Mouse (Mus musculus) neural tube, embryonic 12.5 days (tissue): ENCODE measurements around the gene Ldb1. TPM values are rescaled to one million over a fixed set of nuclear protein-coding genes. Genes with fewer than 3 reads are reported as not detected.

Experiments
- ATAC-seq: fragments of 200-750 bp; cut with Nextera tagmentation; 2 replicates; pipeline ENCODE4 v1.8.0; 2017; ENCODE audit warnings: low read depth, mild to moderate bottlenecking, moderate TSS enrichment, moderate library complexity; ENCODE audit not compliant: low FRiP score
- H3K27ac ChIP-seq: fragments of 300-500 bp; sonication (generic); 2 replicates; pipeline ENCODE4 v1.5.1; 2016
- H3K27me3 ChIP-seq: fragments of 300-500 bp; sonication (generic); replicated peaks from 2 replicates; pipeline ENCODE4 v1.6.1; 2016; ENCODE audit warnings: mild to moderate bottlenecking
- H3K36me3 ChIP-seq: fragments of 300-500 bp; sonication (generic); 2 replicates; pipeline ENCODE4 v1.6.1; 2016; ENCODE audit warnings: mild to moderate bottlenecking
- H3K4me1 ChIP-seq: fragments of 300-500 bp; sonication (generic); 2 replicates; pipeline ENCODE4 v1.6.1; 2016
- H3K4me2 ChIP-seq: fragments of 300-500 bp; sonication (generic); replicated peaks from 2 replicates; pipeline ENCODE4 v1.6.1; 2016; ENCODE audit warnings: mild to moderate bottlenecking
- H3K4me3 ChIP-seq: fragments of 300-500 bp; sonication (generic); 2 replicates; pipeline ENCODE4 v1.5.1; 2016
- H3K9ac ChIP-seq: fragments of 300-500 bp; sonication (generic); 2 replicates; pipeline ENCODE4 v1.6.1; 2016; ENCODE audit warnings: mild to moderate bottlenecking
- H3K9me3 ChIP-seq: fragments of 300-500 bp; sonication (generic); 2 replicates; pipeline ENCODE4 v1.6.1; 2016; ENCODE audit warnings: mild to moderate bottlenecking
- WGBS: fragments of 180-500 bp; shearing (Covaris S2); methylation state at CpG from one replicate; pipeline ENCODE4 v1.1.7; 2016; 5-methylcytosine and 5-hydroxymethylcytosine counted together
- polyA plus RNA-seq: library from polyadenylated mRNA; unstranded; fragments of >200 nt; fragmentation: Nextera tagmentation; extraction: Ambion mirVana; gene quantifications from 2 replicates; pipeline ENCODE4 v1.2.1, GENCODE M21; 2016

The Ldb1 gene
- polyA plus RNA-seq, 1 experiment from 2014 or later = 139 TPM

DNA sequence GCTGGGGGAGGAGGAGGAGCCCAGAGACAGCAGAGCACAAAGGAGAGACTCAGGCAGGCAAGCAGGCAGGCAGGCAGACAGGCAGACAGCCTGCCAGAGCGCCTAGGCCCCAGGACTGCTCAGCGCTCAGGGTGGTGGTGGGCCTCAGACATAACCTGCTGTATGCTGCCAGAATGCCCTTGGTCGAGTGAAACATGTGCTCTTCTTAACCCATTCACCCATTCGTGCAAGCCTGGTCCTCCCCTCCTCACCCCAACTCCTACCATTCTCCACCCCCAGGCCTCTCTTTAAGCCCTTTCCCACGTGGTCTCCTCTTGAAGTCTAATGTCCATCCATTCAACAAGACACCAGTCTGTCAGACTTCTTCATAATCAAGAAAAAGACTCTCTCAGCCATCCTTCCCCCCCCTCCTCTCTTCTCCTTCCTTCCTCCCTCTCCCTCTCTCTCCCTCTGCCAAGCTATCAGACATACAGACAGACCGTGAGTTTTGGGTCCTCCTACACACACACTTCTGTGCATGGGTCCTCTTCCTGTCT is 2.5 kb downstream of the Ldb1 start:
- H3K4me3 ChIP-seq = peak overlapping the region; percentile 32
- H3K9ac ChIP-seq = peak overlapping the region; percentile 70
- no peaks in the 10 kb centered on the region for H3K9me3 ChIP-seq
- H3K36me3 ChIP-seq = no peaks in the 10 kb centered on the region
- ATAC-seq = peak; percentile 46
- 7% methylated on average over 6 of the region's 6 CpGs for WGBS
- H3K27me3 ChIP-seq = no peaks in the 10 kb centered on the region
- H3K4me1 ChIP-seq = peaks cover 66% of the 10 kb centered on the region
- peak overlapping the region; percentile 96 for H3K27ac ChIP-seq
- peak overlapping the region; percentile 92 for H3K4me2 ChIP-seq

DNA sequence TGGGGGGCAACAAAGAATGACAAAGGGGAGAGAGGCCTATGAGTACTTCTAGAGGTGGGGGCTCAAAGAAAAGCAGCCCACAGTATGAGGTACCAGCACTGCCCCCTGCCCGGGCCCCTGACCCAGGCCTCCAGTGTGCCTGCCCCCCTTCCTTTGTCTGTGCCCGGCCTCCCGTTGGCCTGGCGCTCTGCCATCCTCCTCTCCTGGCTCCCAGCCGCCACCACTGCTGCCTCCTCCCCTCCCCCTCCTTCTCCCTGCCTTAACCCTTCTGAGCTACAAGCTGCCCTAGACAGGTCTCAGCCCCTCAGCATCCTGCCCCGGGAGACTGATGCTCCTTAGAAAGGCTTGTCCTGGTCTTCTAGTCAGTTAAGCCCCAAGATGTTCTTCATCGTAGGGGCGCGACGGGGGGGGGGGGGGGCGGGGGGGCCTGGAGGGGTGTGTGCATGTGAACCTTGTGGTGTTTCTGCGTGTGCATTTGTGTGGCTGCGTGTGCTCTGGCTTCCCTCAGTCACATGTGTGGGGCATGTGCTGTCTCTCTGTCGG is 3.0 kb downstream of the Ldb1 start:
- under 1% methylated on average over 10 of the region's 14 CpGs for WGBS
- Histone ChIP-seq H3K9ac (peak overlapping the region; percentile 70), H3K27ac (peak overlapping the region; percentile 96), H3K4me1 (peaks cover 71% of the 10 kb centered on the region), H3K4me3 (peak overlapping the region; percentile 32), H3K4me2 (peak overlapping the region; percentile 92), H3K36me3 (no peaks in the 10 kb centered on the region), H3K27me3 (no peaks in the 10 kb centered on the region), H3K9me3 (no peaks in the 10 kb centered on the region)
- peak; percentile 39 for ATAC-seq

DNA sequence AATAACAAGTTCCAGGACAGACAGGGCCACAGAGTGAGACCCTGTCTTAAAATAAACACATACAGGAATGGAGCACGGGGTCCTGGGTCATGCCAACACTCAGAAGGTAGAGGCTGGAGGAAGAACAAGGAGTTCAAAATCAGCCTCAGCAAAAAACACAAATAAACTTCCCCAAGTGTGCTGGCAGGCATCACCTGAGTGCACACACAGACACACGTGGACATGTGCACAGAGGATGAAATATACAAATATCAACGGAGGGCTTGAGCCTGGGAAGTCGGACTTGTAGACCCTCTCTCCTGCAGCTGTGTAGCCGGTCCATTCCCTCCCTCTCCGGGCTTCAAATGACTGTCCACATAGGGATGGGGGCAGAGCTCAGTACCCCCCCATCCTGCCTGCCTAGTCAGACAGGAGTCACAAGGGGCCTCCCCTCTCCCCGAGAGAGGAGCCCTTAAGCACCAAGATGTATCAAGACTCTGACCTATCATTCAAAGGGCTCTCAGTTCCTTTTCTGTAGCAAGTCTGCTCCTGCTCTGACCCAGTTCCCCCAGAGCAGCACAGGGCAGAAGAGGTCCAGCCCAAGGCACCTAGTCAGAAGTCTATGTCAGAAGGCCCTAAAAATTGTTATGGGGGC is 3.6 kb downstream of the Ldb1 start:
- H3K4me2 ChIP-seq = peak overlapping the region; percentile 92
- 22% methylated on average over 7 of the region's 7 CpGs for WGBS
- peak overlapping the region; percentile 70 for H3K9ac ChIP-seq
- ATAC-seq = no peak
- peak overlapping the region; percentile 32 for H3K4me3 ChIP-seq
- H3K27me3 ChIP-seq = no peaks in the 10 kb centered on the region
- H3K4me1 ChIP-seq = peaks cover 77% of the 10 kb centered on the region
- no peaks in the 10 kb centered on the region for H3K9me3 ChIP-seq
- H3K36me3 ChIP-seq = peaks cover under 1% of the 10 kb centered on the region
- H3K27ac ChIP-seq = peak overlapping the region; percentile 96

DNA sequence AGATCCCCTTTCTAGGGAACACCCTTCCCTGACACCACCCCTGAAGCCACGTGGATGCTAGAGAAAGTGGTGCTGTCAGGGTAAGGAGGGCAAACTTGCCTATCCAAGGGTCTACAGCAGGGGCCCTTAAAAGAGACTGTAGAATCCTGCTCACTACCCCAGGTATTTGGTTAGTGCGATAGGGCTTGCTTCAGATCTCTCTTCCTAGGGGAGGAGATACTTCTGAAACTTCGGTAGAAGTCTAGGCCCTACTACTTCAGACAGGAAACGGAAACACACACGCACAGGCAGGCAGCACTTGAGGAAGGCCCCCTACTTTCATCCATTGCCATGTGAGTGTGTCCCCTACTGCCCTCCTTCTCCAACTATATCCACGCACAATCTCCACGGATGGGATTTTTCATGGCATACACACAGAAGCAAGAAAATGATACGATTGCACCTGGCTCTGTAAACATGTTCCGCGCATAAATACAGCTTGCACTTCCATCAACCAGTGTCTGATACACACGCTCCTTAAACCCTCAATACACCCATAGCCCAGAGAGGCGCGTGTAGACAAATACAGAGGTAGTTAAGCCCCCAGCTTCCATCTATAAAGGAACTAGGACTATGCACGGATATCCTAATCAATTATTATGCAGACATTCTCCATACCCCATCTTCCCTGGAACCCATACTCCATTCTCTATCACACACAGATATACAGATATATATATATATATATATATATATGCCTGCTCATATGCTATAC is 4.7 kb downstream of the Ldb1 start:
- Histone ChIP-seq H3K4me3 (peak overlapping the region; percentile 96), H3K4me1 (peaks cover 75% of the 10 kb centered on the region), H3K9ac (peak overlapping the region; percentile 98), H3K36me3 (peaks cover 12% of the 10 kb centered on the region), H3K9me3 (no peaks in the 10 kb centered on the region), H3K27me3 (no peaks in the 10 kb centered on the region), H3K4me2 (peak overlapping the region; percentile 92), H3K27ac (peak overlapping the region; percentile 90)
- WGBS = 42% methylated on average over 14 of the region's 14 CpGs
- no peak for ATAC-seq

DNA sequence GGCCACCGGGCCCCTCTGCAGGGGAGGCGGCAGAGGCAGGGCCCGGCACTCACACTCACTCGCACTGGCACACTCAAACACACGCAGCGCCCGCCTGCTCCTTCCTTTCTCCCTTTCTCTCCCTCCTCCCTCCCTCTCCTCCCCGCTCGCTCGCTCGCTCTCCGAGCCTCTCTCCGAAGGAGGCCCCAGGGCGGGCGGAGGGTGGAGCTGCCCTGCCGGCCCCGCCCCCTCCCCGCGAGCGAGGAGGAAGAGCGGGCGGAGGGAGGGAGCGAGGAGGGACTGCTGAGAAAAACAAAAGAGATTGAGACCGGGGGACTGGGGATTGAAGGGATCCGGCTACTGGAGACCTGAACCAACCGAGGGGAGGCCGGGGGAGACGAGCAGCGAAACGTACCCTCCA is 5.5 kb downstream of the Ldb1 start:
- under 1% methylated on average over 26 of the region's 30 CpGs for WGBS

DNA sequence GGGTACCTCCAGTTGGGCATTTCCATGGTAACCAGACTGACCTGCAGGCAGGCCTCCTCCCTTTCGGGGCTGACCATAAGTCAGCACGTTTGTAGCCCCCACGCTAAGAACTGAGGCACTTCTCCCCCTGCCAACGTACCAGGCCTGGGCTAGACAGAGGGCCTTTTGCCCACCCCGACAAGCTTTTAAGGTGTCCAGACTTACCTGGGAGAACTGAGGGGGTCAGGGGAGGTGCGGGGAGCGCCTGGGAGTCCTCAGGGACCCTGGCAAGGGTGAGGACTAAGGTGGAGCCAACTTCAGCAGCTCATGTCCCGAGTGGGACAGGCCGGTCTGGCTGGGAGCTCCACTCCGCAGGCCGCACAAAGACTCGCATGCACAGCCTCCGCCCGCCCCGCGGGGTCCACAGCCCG is 6.2 kb downstream of the Ldb1 start:
- Histone ChIP-seq H3K27me3 (no peaks in the 10 kb centered on the region), H3K4me3 (peak overlapping the region; percentile 96), H3K9ac (peak overlapping the region; percentile 98), H3K4me1 (peaks cover 70% of the 10 kb centered on the region), H3K4me2 (peak overlapping the region; percentile 92), H3K9me3 (no peaks in the 10 kb centered on the region), H3K27ac (peak overlapping the region; percentile 90), H3K36me3 (peaks cover 27% of the 10 kb centered on the region)
- peak; percentile 21 for ATAC-seq
- under 1% methylated on average over 17 of the region's 17 CpGs for WGBS

More for the DNA sequence above, 5.5 kb downstream of the Ldb1 start:
- peak overlapping the region; percentile 96 for H3K4me3 ChIP-seq
- H3K27me3 ChIP-seq = no peaks in the 10 kb centered on the region
- H3K4me1 ChIP-seq = peaks cover 75% of the 10 kb centered on the region
- peak; percentile 54 for ATAC-seq
- H3K9ac ChIP-seq = peak overlapping the region; percentile 98
- peak overlapping the region; percentile 90 for H3K27ac ChIP-seq
- H3K36me3 ChIP-seq = peaks cover 20% of the 10 kb centered on the region
- peak overlapping the region; percentile 92 for H3K4me2 ChIP-seq
- H3K9me3 ChIP-seq = no peaks in the 10 kb centered on the region

DNA sequence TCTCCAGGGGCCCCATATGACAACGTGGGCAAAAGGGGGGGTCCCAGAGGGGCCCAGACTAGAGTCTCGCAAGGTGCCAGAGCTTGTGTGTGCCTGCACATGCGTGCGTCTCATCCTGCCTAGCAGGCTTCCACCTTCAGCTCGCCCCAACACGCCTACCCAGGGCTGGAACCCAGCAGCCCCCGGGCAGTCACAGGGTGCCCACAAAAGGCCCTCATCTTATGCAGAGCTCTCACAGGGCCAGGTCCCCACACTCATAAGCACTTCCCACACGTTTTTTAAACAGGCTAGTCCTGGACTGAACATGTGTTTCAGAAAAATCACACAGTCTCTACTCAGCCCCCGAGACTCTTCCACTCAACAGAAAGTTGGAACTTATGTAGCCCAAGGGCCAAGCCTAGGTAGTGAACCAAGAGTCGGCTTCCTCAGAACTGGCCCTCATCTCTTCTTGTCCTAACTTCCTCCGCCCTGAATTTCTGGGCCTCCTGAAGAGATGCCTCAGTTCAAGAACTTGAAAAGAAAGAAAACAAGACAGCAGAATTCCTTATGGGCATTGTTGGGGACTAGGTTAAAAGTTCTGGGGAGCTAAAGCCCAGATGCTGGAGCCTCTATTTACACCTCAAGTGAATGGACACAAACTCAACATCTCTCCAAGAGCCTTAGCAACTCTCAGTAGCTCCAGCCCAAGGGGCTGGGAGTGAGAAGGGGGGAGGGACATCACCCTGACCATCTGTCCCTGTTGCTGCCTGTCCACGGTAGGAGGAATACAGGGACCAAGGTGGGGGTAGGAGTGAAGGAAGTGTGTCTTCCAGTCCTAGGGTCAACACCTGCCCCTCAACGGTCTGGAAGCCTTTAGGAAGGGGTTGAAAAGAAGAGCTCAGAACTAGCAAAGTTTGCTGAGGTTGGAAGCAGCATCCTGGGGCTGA is 6.8 kb downstream of the Ldb1 start:
- no peaks in the 10 kb centered on the region for H3K27me3 ChIP-seq
- no peak for ATAC-seq
- H3K9me3 ChIP-seq = no peaks in the 10 kb centered on the region
- peaks cover 63% of the 10 kb centered on the region for H3K4me1 ChIP-seq
- 0 out of 2 replicates have a peak overlapping the region, but pooled peaks have one; percentile 90 for H3K27ac ChIP-seq
- H3K4me3 ChIP-seq = peak overlapping the region; percentile 96
- H3K4me2 ChIP-seq = peak overlapping the region; percentile 92
- WGBS = 19% methylated on average over 13 of the region's 13 CpGs
- peaks cover 33% of the 10 kb centered on the region for H3K36me3 ChIP-seq
- H3K9ac ChIP-seq = peak overlapping the region; percentile 98

DNA sequence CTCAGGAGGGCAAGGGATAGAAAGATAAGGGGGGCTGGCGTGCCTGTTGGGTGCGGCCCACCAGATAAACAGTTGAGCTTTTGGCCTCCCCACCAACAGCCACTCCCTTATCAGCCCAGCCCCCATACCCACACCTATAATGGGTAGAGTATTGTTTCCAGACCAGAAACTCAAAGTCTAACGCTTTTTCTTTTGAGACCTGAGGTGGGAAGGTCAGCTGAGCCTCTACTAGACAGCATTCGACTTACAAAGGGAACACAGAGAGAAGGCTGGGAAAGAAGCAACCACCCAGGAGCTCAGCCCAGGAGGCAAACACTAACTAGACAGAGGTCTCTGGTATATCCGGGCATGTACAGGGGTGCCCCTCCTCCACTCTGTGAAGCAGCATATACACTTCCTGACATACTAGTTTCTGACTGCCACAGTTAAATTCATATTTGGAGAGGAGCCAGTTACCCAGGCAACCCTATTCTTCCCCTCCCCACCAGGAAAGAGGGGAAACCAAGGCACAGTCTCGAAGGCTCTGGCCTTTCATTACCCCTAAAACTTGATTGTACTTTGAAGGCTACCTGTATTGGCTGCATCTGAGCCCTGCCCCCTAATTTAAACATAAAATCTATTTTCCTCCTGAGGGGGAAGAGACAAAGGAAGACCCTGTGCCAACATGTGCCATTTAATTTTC is 7.6 kb downstream of the Ldb1 start:
- H3K4me2 ChIP-seq = peak overlapping the region; percentile 92
- H3K4me1 ChIP-seq = peaks cover 55% of the 10 kb centered on the region
- H3K4me3 ChIP-seq = peak overlapping the region; percentile 96
- H3K36me3 ChIP-seq = peaks cover 41% of the 10 kb centered on the region
- 38% methylated on average over 6 of the region's 6 CpGs for WGBS
- no peak overlapping the region for H3K27ac ChIP-seq
- H3K9me3 ChIP-seq = no peaks in the 10 kb centered on the region
- no peaks in the 10 kb centered on the region for H3K27me3 ChIP-seq
- no peak for ATAC-seq
- H3K9ac ChIP-seq = peak overlapping the region; percentile 98

DNA sequence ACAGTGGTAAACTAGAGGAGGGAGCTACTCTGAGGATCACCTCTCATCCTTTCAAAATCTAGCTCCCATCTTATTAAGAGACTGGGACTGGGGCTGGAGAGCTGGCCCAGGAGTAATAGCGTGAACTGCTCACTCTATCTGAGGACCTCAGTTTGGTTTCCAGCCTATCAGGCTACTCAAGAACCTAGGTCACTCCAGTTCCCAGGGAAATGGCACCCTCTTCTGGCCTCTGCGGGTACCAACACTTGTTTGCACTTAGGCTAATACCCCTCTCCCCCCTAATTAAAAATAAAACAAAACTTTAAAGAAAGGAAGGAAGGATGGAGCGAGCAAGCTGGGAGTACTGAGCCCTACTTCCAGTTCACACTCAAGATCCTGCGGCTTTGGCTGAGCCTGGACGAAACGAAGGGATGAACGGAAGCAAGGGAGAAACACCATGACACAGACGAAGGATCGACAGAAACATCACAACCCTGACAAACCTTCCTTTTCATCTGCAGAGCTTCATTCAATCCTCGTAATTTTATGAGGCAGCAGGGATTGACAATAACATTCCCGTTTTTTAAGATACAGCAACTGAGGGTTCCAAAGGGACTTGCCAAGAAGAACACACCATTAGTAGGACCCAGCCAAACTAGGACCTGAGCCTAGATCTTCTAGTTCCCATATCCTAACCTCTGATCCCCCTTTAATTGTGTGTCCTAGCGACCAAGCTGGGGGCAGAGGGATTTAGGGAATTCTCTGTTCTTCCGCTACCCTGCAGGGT is 8.4 kb downstream of the Ldb1 start:
- WGBS = 80% methylated on average over 13 of the region's 13 CpGs
- Histone ChIP-seq H3K9ac (peak overlapping the region; percentile 98; the same call in 1 of the 2 replicates), H3K4me3 (peak overlapping the region; percentile 96), H3K27me3 (no peaks in the 10 kb centered on the region), H3K4me1 (peaks cover 49% of the 10 kb centered on the region), H3K36me3 (peaks cover 48% of the 10 kb centered on the region), H3K9me3 (no peaks in the 10 kb centered on the region), H3K27ac (no peak overlapping the region), H3K4me2 (peak overlapping the region; percentile 92)
- no peak for ATAC-seq

DNA sequence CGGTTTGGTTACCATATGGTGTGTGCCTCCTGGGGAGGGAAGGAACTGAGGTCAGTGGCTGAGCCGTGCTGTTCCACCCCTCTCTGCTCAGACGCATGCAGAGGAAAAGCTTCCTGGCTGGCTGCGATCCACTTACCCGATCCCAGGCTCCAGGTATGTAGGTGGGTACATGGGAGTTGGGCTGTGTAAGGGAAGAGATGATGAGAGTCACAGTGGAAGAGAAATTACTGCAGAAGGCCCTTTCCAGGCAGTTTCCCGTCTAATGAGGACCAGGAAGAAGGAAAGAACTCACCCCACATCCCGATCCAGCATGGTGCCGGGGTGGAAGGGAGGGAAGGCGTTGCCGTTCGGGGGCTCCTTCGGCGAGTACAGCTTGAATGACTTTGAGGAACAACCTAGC is 9.0 kb downstream of the Ldb1 start:
- no peak for ATAC-seq
- H3K36me3 ChIP-seq = peaks cover 53% of the 10 kb centered on the region
- no peaks in the 10 kb centered on the region for H3K27me3 ChIP-seq
- H3K4me3 ChIP-seq = no peak overlapping the region
- no peak overlapping the region; the same call in 1 of the 2 replicates for H3K9ac ChIP-seq
- no peak overlapping the region for H3K27ac ChIP-seq
- 92% methylated on average over 13 of the region's 13 CpGs for WGBS
- peaks cover 42% of the 10 kb centered on the region for H3K4me1 ChIP-seq
- peak overlapping the region; percentile 92 for H3K4me2 ChIP-seq
- no peaks in the 10 kb centered on the region for H3K9me3 ChIP-seq
